Mouse (Mus musculus) embryonic fibroblast, embryonic 13.5 days (primary cell): ENCODE measurements around the gene Cyp2d26.

Source experiments
- CTCF ChIP-seq: IDR thresholded peaks from 2 replicates; pipeline ENCODE4 v1.5.1; 2011; ENCODE audit warnings: mild to moderate bottlenecking, control low read depth, low read length, moderate library complexity, borderline replicate concordance; ENCODE audit not compliant: insufficient read depth
- POLR2A ChIP-seq: IDR thresholded peaks from 2 replicates; pipeline ENCODE4 v1.6.1; 2011; ENCODE audit warnings: low read depth, mild to moderate bottlenecking, control low read depth, low read length, moderate library complexity

DNA sequence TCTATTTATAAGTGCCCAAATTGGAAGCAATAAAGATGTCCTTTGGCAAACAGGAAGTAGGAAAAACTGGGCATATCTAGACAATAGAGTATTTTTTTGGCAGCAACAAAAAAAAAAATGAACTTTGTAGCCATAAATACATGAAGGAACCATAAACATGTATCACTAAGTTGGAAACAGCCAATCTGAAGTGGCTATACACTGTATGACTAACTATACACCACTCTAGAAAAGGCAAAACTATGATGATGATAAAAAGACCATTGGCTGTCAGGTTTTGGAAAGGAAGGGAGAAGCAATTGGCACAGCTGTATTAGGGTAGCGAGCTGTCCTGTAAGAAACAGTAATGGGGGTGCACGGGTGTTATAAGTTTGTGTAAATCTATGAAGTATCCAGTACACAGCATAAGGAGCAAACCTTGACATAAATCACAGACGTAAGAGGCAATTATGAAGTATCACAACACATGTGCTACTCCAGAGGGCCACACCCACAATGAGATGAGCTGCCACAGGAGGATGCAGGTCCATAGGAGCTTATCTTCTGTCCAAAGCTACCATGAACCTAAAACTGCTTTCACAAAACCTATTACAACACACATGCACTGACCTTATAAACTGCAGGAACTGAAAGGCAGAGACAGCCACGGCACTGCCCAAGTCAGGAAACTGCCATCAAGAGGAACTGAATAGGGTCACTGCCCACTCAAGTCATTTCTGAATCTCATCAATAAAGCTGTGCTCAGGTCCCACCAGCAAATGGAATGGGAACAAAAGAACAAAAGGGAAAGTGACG is 13.1 kb upstream of the Cyp2d26 start:
- TF ChIP-seq CTCF, result no peak
- no peak for TF ChIP-seq POLR2A
